Mouse (Mus musculus) kidney, postnatal 0 days (tissue): ENCODE measurements at regions not wholly inside any gene's neighbourhood (a gene's known extent, or its start where the extent isn't known, plus 50 kb on each side); places are given as distances from the start of the nearest gene placed in this dataset.

Experiments used
- ATAC-seq: fragments of 200-750 bp; cut with Nextera tagmentation; replicated peaks from 2 replicates; pipeline ENCODE4 v1.8.0; 2017; ENCODE audit warnings: low read depth, moderate number of reproducible peaks, moderate TSS enrichment, moderate library complexity; ENCODE audit not compliant: low FRiP score
- DNase-seq: peaks from one replicate; pipeline ENCODE4 v3.0.0-alpha.2; 2016; ENCODE audit warnings: low spot score
- H3K27ac ChIP-seq: fragments of 300-500 bp; sonication (generic); 2 replicates; pipeline ENCODE4 v1.5.1; 2014; ENCODE audit warnings: mild to moderate bottlenecking
- H3K27me3 ChIP-seq: fragments of 300-500 bp; sonication (generic); 2 replicates; pipeline ENCODE4 v1.6.1; 2014; ENCODE audit warnings: low read length, mixed read lengths; ENCODE audit not compliant: insufficient read depth
- H3K36me3 ChIP-seq: fragments of 300-500 bp; sonication (generic); 2 replicates; pipeline ENCODE4 v1.6.1; 2014; ENCODE audit warnings: low read length, mixed read lengths; ENCODE audit not compliant: insufficient read depth
- H3K4me1 ChIP-seq: fragments of 300-500 bp; sonication (generic); replicated peaks from 2 replicates; pipeline ENCODE4 v1.6.1; 2014; ENCODE audit warnings: antibody characterized with exemption, low read length, mixed read lengths; ENCODE audit not compliant: insufficient read depth
- H3K4me2 ChIP-seq: fragments of 300-500 bp; sonication (generic); 2 replicates; pipeline ENCODE4 v1.6.1; 2014; ENCODE audit warnings: mild to moderate bottlenecking, low read length, moderate library complexity, mixed read lengths
- H3K4me3 ChIP-seq: fragments of 300-500 bp; sonication (generic); replicated peaks from 2 replicates; pipeline ENCODE4 v1.5.1; 2014; ENCODE audit warnings: low read depth, low read length
- H3K9ac ChIP-seq: fragments of 300-500 bp; sonication (generic); 2 replicates; pipeline ENCODE4 v1.6.1; 2014; ENCODE audit warnings: low read depth, low read length
- H3K9me3 ChIP-seq: fragments of 300-500 bp; sonication (generic); replicated peaks from 2 replicates; pipeline ENCODE4 v1.6.1; 2016; ENCODE audit warnings: low read length, inconsistent platforms, mixed read lengths
- CTCF ChIP-seq: IDR thresholded peaks from 2 replicates; pipeline ENCODE4 v1.5.1; 2016; ENCODE audit warnings: antibody characterized with exemption, low read depth, mild to moderate bottlenecking, moderate library complexity
- WGBS: fragments of 180-500 bp; shearing (Covaris S2); extraction: QIAGEN DNeasy Blood & Tissue Kit; methylation state at CpG from one replicate; pipeline ENCODE4 v1.1.7; 2014; 5-methylcytosine and 5-hydroxymethylcytosine counted together

GRCm38 (mm10) chrX:57921294-57921693 is 101.2 kb upstream of the Zic3 start:
- no peak overlapping the region for H3K4me3 ChIP-seq
- DNase-seq (no peak), ATAC-seq (no peak)
- H3K4me1 ChIP-seq: no peaks in the 10 kb centered on the region
- WGBS: 31% methylated on average over 16 of the region's 16 CpGs
- H3K36me3 ChIP-seq: no peaks in the 10 kb centered on the region
- H3K9me3 ChIP-seq: no peaks in the 10 kb centered on the region
- no peak overlapping the region for H3K27ac ChIP-seq
- no peak overlapping the region for H3K4me2 ChIP-seq
- peak; percentile 22; the same call in 1 of the 2 replicates for TF ChIP-seq CTCF
- peaks cover 21% of the 10 kb centered on the region for H3K27me3 ChIP-seq
- no peak overlapping the region for H3K9ac ChIP-seq

GRCm38 (mm10) chrX:57921821-57922449 is 100.6 kb upstream of the Zic3 start:
- 28% methylated on average over 25 of the region's 25 CpGs for WGBS

GRCm38 (mm10) chrX:57923836-57924235 is 98.7 kb upstream of the Zic3 start:
- Histone ChIP-seq H3K4me3 (no peak overlapping the region), H3K27me3 (peaks cover 21% of the 10 kb centered on the region), H3K4me1 (no peaks in the 10 kb centered on the region), H3K9me3 (no peaks in the 10 kb centered on the region), H3K4me2 (no peak overlapping the region), H3K27ac (no peak overlapping the region), H3K9ac (no peak overlapping the region), H3K36me3 (no peaks in the 10 kb centered on the region)
- WGBS: 35% methylated on average over 5 of the region's 5 CpGs
- TF ChIP-seq CTCF: peak; percentile 54
- DNase-seq (no peak), ATAC-seq (no peak)

More at GRCm38 (mm10) chrX:57921821-57922449, 100.6 kb upstream of the Zic3 start:
- no peaks in the 10 kb centered on the region for H3K9me3 ChIP-seq
- TF ChIP-seq CTCF: no peak
- DNase-seq: no peak
- H3K27ac ChIP-seq: no peak overlapping the region
- peaks cover 21% of the 10 kb centered on the region for H3K27me3 ChIP-seq
- no peak overlapping the region for H3K4me3 ChIP-seq
- H3K4me1 ChIP-seq: no peaks in the 10 kb centered on the region
- ATAC-seq: no peak
- H3K9ac ChIP-seq: no peak overlapping the region
- no peaks in the 10 kb centered on the region for H3K36me3 ChIP-seq
- H3K4me2 ChIP-seq: no peak overlapping the region

- ATAC-seq (no peak), DNase-seq (no peak)
- H3K9ac ChIP-seq: no peak overlapping the region
- H3K9me3 ChIP-seq: no peaks in the 10 kb centered on the region
- H3K4me2 ChIP-seq: no peak overlapping the region
- no peaks in the 10 kb centered on the region for H3K4me1 ChIP-seq
- H3K27ac ChIP-seq: no peak overlapping the region
- 49% methylated on average over 3 of the region's 3 CpGs for WGBS
- H3K4me3 ChIP-seq: no peak overlapping the region
- TF ChIP-seq CTCF: no peak
- H3K36me3 ChIP-seq: no peaks in the 10 kb centered on the region
- no peaks in the 10 kb centered on the region for H3K27me3 ChIP-seq
These were observed 86.9 kb upstream of the Zic3 start for GRCm38 (mm10) chrX:57935621-57936020.

GRCm38 (mm10) chrX:57938248-57938836 is 84.2 kb upstream of the Zic3 start:
- DNase-seq (no peak), ATAC-seq (no peak)
- no peak for TF ChIP-seq CTCF
- Histone ChIP-seq H3K36me3 (no peaks in the 10 kb centered on the region), H3K4me2 (no peak overlapping the region), H3K9me3 (no peaks in the 10 kb centered on the region), H3K27me3 (no peaks in the 10 kb centered on the region), H3K27ac (no peak overlapping the region), H3K4me1 (no peaks in the 10 kb centered on the region), H3K9ac (no peak overlapping the region), H3K4me3 (no peak overlapping the region)
- WGBS: 42% methylated on average over 6 of the region's 6 CpGs

- Histone ChIP-seq H3K9ac (no peak overlapping the region), H3K36me3 (no peaks in the 10 kb centered on the region), H3K9me3 (no peaks in the 10 kb centered on the region), H3K4me2 (no peak overlapping the region), H3K27ac (no peak overlapping the region), H3K4me1 (no peaks in the 10 kb centered on the region), H3K27me3 (no peaks in the 10 kb centered on the region), H3K4me3 (no peak overlapping the region)
- DNase-seq (no peak), ATAC-seq (no peak)
- 50% methylated on average over 2 of the region's 2 CpGs for WGBS
- TF ChIP-seq CTCF: no peak
These were observed 71.6 kb upstream of the Zic3 start for GRCm38 (mm10) chrX:57950896-57951295.
